Mouse (Mus musculus): Measurements from ENCODE around the gene Carnmt1.

Gene Carnmt1

DNA sequence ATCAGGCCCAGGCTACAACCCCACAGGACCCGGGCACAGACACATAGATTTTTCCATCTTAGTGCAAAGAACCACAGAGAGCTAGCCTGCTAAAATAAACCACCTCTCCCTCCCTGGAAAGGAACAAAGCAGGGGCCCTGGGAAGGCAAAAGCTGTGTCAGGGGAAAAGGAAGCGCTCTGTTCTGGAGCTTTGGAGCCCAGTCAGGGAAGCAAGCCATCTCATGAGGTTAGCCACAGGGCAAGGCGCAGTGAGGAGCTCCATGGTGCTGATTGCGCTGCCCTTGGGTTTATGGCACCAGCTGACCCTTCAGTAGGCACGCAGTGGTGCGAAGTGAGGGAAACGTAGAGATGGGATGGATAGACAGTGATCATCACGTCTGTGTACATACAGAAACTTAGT, 16.2 kb upstream of the Carnmt1 start:
- DNase-seq (ENCODE audit: low spot score in 2 of 2): no peak

DNA sequence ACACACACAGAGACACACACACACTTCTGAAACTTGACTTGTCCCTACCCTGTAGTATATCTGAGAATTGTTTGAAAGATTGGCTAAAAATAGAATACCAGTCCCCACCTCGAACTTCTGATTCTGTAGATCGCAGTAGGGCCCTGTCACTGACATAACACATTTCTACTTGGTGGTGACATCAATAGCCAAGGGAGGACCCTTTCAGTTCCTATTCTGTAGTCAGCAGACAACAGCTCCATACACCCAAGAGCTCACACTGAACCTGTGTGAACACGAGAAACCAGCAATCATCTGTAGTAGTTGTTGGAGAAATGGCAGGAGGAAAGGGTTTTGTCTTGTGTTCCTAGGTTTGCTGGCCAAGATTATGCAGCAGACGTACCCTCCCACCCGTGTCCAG, 15.6 kb upstream of the Carnmt1 start:
- no peak for DNase-seq (ENCODE audit: low spot score in 2 of 2)

DNA sequence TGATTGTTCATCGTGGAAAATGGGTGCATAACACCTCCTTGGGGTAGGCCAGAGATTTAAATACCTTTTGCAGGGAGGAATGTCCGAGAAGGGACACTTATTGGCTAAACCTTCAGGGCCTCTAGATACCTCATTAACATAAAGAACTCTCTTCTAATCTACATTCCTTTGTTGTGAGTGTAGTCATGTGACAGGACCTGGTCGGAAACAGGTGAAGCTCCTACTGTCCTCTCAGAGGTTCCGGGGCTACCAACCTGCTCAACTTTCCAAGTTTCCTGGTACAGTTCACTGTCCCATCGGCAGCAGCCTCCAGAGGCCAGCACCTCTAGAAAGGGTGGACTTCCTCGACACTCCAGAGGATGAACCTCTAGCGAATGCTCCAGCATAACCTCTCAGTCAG, 14.6 kb upstream of the Carnmt1 start:
- DNase-seq (ENCODE audit: low spot score in 2 of 2): no peak

DNA sequence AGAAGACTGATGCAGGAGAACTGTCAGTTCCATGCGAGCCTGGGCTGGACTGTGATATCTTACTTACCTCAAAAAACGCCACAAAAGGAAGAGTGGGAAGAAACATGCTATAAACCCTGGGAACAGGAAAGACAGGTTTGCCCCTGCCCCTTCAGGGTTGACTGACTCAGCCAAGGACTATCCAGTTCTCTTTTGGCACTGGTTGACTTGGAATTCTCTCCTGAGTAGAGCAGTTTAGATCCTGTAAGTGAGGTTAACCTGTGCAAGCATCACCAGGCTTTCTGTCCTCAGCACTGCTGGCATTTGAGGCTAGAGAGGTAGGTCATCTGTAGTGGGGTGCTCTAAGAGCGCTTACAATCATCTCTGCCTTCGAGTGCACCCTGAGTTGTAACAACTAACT, 12.1 kb upstream of the Carnmt1 start:
- no peak for DNase-seq (ENCODE audit: low spot score in 2 of 2)

DNA sequence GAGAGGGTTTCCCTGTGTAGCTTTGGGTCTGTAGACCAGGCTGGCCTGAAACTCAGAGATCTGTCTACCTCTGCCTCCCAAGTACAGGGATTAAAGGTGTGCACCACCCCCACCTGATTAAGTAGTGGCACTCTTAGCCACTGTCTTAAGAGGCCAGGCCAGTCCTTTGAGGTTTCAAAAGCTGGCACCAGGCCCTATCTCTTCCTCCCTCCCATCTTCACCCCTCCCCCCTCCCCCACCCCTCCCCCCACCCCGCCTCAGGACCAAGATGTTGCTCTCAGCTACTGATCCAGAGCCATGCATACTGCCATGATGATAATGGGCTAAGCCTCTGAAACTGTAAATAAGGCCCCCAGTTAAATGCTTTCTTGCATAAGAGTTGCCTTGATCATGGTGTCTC, 11.2 kb upstream of the Carnmt1 start:
- DNase-seq (ENCODE audit: low spot score in 2 of 2): no peak

DNA sequence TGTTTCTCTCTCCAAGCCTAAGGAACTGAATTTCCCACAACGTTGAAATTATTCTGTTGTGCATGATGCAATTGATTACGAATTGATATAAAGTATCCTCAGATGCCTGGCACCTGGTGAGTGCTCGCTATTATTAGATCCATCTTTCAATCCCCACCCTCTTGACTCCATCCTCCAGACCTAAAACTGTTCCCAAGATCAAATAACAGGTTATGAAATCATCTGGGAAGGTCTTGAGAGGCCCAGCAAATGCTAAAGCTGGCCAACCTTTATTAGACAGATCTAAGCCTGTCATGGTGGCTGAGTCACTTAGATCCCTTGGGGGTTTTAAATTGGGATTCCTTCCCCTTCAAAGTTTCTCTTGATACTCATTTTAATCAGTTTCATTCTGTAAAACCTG, 10.1 kb upstream of the Carnmt1 start:
- DNase-seq (ENCODE audit: low spot score in 2 of 2): no peak

DNA sequence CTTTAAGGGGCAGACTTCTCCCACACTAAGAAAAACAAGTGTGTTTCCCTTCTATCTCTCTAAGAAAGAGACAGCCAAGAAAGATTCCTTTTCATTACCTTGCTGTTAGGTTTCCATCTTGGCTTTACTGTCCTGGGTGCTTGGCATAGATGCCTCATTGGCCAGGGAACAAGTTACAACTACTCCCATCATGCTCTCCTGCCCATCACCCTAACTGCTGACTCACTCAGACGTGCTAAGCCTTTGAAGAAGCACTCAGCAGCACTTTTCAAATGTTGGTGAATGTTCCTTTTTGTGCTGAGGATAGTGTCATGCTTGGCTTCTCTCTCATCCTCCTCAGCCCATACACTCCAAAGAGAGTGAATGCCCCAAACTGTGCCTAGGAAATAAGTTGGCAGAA, 8.9 kb upstream of the Carnmt1 start:
- DNase-seq (ENCODE audit: low spot score in 2 of 2): no peak

DNA sequence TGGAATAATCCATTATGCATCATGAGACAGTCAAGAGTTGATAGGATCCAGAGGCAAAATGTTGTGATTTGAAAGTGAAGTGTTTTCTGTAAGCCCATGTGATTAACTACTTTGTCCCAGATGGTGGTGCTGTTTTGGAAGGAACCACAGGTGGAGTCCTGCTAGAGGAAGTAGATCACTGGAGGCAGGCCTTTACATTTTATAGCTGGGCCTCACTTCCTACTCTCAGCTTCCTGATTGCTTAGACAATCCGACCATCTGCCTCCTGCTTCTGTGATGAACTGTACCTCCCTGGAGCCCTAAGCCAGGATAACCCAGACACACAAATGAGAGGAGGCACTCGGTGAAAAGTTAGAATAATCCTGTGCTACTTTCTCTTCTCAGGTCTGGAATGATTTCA, 6.7 kb upstream of the Carnmt1 start:
- DNase-seq (ENCODE audit: low spot score in 2 of 2): no peak

DNA sequence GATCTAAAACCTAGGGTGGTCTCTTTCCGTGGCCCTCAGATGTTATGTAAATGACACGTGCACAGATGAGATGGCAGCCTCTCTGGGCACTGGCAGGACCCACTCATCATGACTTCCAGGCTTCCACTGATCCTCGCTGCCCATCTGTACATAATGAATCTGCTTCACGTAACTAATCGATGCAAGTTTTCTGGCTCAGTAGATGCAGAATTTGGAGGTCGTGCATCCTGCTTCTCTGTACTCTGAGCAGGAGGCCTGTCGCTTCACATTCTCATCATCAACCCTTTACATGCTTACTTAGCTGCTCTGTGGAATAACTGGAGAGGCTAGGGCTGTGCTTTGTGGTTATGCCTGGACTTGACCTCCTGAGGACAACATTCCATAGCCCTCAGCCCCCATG, 3.6 kb upstream of the Carnmt1 start:
- no peak for DNase-seq (ENCODE audit: low spot score in 2 of 2)

DNA sequence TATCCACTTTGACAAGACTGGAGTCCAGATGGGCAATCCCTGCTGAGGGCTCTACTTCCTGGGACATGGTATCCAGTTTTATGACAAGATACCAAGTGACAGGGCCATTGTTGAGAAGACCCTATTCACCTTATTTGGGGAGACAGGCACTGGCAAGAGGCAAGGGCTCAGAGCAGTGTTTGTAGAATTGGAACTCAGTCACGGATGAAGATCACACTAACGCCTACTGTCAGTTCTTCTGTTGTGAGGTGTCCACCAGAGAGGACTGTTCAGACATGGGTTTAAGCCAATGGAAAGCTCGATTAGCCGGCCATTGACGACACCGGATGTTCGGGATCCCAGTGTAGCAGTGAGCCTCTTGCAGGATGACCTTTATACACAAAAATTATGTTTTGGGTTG, 1.0 kb upstream of the Carnmt1 start:
- DNase-seq (ENCODE audit: low spot score in 2 of 2): no peak

DNA sequence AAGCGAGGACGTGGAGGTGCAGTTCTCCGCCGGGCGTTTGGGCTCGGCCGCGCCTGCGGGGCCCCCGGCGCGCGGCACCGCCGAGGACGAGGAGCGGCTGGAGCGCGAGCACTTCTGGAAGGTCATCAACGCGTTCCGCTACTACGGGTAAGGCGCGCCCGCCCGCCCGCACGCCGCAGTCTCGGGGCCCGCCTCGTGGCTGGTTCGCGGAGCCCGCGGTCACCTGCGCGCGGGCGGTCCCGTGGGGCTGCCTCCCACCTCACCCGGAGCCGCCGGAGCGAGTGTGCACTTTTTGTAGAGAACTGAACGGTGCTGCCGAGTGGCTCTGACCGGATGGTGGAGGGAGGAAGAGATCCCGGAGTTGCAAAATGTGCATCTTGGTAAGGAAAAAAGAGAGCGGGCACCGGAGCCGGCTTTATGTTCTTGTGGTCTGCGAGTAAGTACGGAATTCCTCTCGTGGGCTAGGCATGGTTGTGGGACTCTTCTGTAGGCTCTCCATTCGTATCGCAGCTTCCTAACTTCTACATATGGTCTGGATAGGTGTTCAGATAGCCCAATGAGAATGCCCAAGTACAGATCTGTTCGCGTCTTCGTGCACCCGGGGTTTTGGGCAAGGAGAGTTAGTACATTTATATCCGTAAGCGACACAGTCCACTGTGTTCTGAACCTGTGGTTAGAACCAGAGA, 635 bp downstream of the Carnmt1 start:
- peak; percentile 11 to 24 for DNase-seq (ENCODE audit: low spot score in 2 of 2)

DNA sequence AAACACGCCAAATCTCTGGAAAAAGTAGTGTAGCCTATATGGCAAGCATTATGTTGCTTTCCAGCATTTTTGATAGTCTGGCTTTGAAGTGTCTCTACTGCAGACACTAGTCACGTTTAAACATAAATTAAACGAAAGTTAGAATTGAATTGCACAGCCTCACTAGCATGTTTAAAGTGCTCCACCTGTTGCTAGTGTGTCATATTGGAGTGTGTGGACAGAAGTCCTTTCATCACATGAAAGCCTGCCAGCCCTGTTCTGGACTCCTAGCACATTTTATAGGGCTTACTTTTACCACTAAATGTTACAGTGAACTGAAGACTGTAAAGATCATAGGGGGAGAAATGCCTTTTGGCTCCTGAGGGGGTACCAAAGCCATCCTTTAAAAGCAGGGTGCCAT, 1.9 kb downstream of the Carnmt1 start:
- no peak for DNase-seq (ENCODE audit: low spot score in 2 of 2)

DNA sequence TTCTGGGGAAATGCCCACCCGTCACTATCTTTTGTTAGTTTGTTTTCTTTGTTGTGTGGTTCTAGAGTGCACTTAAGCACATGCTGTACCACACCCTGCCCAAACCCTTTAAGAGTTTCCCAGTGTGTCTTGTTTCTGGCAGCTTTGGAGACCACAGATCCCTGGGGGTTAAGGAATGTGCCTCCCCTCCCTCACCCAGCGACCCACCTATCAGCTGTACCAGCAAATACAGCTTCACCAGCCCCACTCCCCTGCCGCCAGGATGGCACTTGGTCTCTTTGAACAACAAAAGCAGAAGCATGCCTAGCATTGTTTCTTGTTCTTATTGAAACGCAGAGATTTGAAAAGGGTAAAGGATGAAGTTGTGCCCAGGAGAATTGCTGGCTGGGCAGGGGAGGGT, 2.6 kb downstream of the Carnmt1 start:
- no peak for DNase-seq (ENCODE audit: low spot score in 2 of 2)

DNA sequence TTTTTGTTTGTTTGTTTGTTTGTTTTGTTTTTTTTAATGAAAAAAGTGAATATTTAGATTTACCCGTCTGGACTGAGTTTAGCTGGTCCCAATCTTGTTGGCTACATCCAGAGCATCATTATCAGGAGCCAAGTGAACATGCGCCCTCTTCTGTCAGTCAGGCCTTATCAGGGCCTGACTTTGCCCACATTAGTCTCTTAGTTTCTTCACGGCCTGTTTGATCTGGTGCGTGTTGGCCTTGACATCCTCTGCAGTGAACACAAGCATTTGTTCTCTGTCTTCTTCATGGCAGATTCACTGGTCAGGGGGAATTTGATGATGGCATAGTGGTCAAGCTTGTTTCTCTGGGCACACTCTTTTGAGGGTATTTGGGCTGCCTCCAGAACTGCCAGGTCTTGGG, 11.6 kb downstream of the Carnmt1 start:
- DNase-seq (ENCODE audit: low spot score in 2 of 2): no peak

DNA sequence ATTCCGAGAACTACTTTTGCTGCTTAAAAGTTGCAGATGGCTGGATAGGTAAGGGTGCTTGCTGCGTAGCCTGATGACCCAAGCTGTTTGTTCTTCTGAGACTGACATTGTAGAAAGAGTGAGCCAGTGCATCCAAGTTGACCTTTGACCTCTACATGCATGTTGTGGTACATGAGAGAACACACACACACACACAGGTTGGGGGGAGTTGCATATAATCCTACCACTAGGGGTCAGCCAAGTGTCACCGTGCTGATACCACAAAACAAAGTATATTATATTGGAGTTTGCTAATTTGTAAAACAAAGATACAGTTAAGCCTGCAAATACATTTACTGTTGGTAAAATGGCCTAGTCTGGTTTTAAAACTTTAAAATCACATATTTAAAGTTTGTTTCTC, 17.0 kb downstream of the Carnmt1 start:
- no peak for DNase-seq (ENCODE audit: low spot score in 2 of 2)

DNA sequence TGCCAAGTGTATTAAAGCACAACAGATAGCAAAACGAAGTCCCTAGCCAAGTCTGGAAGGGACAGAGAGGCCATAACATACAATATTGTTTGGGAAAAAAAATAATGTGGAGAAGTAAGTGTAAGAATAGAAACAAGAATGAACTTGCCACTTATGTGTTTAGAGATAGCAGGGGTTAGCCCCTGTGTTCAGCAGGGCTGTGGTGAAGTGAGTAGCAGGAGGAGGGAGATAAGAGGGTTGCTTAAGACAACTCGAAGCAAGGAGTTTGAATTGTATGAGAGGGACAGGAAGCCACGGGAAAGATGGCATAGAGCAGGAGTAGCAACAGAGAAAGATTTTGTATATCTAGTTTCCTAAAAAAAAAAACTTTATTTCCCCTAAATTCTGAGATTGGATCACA, 21.6 kb downstream of the Carnmt1 start:
- no peak for DNase-seq (ENCODE audit: low spot score in 2 of 2)

DNA sequence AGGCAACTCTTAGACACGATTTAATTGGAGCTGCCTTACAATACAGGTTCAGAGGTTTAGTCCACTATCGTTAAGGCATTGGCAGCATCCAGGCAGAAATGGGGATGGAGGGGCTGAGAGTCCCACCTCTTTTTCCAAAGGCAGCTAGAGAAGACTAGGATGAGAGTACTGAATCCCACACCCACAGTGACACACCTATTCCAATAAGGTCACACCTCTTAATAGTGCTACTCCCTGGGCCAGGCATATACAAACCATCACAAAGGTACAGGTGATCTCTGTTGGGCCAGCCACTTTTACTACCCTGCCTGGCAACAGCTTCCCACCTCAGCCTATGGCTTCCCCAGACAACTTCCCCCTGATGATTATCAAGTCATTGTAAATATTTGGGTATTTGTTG, 22.2 kb downstream of the Carnmt1 start:
- DNase-seq (ENCODE audit: low spot score in 2 of 2): no peak

DNA sequence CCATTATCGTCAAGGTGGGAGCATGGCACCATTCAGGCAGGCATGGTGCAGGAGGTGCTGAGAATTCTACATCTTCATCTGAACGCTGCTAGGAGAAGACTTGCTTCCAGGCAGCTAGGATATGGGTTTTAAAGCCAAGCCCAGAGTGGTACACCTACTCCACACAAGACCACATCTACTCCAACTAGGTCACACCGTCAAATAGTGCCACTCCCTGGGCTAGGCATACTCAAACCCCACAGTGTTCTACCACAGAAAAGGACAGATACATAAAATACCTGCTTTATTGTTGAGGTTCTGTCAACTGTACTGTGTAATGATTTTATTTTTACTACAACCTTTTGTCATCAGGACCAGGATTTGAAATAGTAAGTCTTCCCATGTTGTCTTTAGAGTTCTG, 24.6 kb downstream of the Carnmt1 start:
- no peak for DNase-seq (ENCODE audit: low spot score in 2 of 2)

DNA sequence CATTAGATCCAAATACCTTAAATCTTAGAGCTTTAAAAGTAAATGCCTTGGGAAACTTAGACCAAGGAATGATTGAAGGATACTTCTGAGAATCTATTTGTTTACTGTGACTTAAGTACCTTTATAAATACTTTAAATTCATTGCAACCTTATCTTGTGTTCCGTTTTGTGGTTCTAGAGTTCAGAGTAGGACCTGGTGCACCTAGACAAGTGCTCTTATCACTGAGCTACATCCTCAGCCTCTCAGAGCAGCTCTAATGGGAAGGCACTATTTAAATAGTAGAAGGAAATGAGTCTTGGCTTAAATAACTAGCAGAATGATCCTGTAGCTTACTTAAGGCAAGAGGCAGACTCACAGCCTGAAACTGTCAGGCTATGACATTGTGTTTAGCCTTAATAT, 25.0 kb downstream of the Carnmt1 start:
- no peak for DNase-seq (ENCODE audit: low spot score in 2 of 2)

DNA sequence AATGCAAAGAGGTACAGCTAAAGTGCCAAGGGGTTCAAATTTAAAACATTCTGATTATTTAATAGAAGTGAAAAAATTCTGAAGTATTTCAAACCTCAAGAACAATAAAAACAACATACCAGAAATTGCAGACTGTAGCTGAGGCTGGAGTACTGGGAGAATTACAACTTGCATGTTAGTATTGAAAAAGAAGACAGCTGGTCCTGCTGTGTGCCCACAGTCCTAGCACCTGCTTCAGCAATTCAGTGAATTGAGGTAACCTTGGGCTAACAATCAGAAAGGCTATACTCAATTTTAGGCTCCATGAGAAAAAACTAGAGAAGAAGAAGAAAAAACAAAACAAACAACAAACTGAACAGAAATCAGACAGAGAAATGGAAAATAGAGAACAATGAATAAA, 37.5 kb downstream of the Carnmt1 start:
- DNase-seq (ENCODE audit: low spot score in 2 of 2): no peak

DNA sequence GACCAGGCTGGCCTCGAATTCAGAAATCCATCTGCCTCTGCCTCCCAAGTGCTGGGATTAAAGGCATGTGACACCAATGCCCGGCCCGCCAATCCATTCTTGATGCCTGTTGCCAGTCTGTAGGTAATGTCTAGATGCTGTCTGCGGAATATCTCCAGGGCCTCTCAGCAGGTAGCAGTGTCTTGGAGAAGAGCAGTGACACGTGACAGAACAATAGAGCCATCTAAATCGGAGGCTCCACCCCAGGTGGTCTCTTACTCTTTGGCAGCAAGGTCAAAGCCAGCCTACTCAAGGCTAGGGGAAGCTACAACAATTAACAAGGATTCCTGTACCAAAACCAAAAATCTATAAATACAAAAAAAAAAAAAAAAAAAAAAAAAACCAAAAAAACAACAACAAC, 40.3 kb downstream of the Carnmt1 start:
- no peak for DNase-seq (ENCODE audit: low spot score in 2 of 2)

DNA sequence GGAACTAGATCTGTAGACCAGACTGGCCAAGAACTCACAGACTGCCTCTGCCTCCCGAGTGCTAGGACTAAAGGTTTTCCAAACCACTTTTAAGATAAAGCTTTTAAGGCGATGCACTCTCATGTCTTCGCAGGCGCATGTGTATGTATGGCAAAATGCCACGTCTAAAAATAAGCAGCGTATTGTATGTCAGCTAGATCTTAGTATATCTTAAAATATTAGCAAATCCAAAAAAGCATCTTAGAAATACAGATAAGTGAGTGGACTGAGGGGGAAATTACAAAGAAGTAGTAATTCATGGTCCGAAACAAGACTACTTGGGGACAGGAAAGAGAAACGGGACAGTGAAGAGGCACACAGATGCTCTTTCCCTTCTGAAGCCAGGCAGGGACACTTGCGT, 41.0 kb downstream of the Carnmt1 start:
- DNase-seq (ENCODE audit: low spot score in 2 of 2): no peak

DNA sequence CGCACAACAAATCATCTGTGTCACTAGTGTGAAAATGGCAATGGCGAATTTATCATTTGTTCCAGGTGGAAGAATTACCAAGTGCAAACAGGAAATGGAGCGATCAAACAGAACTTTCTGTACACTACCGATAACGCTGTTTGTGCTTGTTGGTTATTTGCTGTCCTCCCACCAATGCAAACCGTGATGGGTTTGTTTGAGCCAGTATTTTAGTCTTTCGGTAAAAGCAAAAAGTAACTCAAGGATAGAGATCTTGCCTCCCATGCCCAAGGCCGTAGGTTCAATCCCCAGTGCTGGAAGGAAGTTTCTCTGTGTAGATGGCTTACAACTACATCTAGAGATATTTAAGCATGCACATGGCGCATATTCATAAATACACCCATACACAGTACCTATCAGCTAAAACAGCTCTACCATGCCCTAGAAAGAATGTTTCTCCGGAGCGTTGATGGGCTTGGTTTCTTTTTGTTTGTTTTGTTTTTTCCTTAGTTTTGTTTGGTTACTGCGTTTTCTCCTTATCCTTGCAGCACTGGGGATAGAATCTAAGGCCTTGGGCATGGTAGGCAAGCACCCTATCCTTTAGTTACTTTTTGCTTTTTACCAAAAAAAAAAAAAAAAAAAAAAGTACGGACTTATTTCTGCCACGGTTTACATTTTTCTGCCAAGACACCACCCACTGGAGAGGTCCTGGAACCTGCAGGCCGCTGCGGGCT, 41.7 kb downstream of the Carnmt1 start:
- no peak for DNase-seq (ENCODE audit: low spot score in 2 of 2)

DNA sequence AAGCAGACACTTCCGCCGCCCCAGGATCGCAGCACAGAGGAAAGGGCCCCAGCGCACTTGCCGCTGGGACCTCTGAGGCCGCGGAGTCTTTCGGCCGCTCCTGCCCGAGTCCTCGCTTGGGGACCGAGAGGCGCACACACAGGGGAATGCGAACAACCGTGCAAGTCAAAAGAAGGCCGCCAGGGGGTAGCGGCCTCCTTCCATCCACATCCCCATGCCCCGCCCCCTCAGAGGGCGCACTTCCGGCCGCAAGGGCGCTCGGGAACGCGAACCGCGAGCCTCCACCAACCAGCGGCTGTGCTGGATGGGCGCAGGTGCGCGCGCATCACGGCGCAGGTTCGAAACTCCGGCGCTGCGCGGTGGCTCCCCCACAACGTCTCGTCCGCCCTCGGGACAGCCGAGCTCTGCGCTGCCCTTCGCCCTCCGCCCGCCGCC, 42.3 kb downstream of the Carnmt1 start, which contains the start of gene D030056L22Rik:
Gene D030056L22Rik (plus strand): TSS at position 328 of the 435 bp plus-strand sequence.
- DNase-seq (ENCODE audit: low spot score in 2 of 2): peak; percentile 95 to 97
